Mouse (Mus musculus): ENCODE results near the gene Lpar5. TPM values are rescaled to one million over a fixed set of nuclear protein-coding genes. Genes with fewer than 3 reads are reported as not detected.
A peak's percentile ranks its signal among the peaks of the same experiment; 100 is the strongest.
"Not testable (repeated sequence)": the region's sequence is repeated elsewhere in the genome, so short reads cannot be mapped to it uniquely, and the experiment has no call there.

The Lpar5 gene
- 1 to 10 TPM in 3 of 4 experiments, under 1 TPM in 1; 0.23 to 3.9 (median 1.9) TPM for total RNA-seq (2022)

GRCm38 (mm10) chr6:125067571-125067995 lies at the start of gene Lpar5:
TSS of gene Lpar5 (plus strand) at chr6:125067920.
- DNase-seq (ENCODE audit: low spot score in 2 of 2): no peak

GRCm38 (mm10) chr6:125030532-125030931 lies 37.2 kb upstream of the Lpar5 start:
- DNase-seq (ENCODE audit: low spot score in 2 of 2): not testable (repeated sequence)

DNA sequence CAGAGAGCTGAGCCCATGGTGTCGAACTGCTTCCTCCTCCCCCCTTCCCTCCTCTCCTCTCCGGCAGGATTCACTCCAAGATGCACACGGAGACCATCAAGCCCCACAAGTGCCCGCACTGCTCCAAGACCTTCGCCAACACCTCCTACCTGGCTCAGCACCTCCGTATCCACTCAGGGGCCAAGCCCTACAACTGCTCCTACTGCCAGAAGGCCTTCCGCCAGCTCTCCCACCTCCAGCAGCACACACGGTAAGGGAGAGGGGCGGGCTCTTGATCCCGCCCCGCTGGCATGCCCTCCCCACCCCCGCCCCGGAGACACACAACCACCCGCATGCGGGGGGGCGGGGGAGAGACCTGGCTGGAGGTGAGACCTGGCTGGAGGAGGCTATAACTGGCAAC lies 36.1 kb upstream of the Lpar5 start:
- no peak for DNase-seq (ENCODE audit: low spot score in 2 of 2)

DNA sequence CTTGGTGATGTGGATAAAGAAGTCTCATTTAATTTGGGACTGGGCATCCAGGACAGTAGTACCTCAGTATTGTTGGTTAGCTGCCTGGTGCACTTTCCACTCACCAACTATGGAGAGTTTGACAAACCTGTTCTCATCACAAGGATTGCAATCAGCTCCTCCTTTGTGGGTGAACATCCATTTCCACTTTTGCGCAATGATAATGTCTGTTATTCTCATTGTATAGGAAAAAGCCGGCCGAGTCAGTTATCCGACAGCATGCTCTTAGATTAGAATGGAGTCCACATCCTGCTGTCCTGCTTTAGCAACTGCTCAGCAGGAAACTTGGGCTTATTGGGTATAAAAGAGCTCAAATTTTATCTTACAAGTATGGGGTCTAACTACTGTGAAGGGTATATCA lies 29.1 kb upstream of the Lpar5 start:
- DNase-seq (ENCODE audit: low spot score in 2 of 2): no peak

GRCm38 (mm10) chr6:125039131-125039530 lies 28.6 kb upstream of the Lpar5 start:
- no peak for DNase-seq (ENCODE audit: low spot score in 2 of 2)

DNA sequence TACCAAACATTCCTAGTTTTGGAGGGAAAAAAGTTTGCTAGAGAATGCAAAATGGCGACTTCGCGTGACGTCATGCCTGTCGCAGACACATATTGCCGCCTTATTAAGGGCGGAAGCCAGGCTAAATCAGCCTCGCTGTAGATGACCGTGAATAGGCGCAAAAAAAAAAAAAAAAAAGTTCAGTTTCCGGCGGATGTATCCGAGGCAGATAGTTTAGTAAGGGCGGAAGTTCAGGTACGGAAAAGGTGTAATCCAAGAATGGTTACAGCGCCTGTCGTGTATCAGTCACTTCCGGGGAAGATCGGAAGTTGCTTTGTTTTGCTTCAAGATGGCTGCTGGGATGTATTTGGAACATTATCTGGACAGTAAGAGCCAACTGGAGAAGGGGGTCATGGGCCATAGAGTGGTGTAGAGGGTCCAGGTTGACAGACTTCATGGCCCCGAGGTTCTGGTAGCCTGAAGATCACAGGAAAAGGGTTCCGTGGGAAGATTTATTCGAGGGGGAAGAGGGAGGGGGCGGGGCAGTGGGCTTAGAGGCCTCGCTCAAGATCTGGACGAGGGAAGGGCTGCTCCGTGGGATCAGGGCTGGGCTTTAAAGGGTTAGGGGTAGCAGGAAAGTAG lies 28.1 kb upstream of the Lpar5 start, which contains the start of gene Ing4:
Gene Ing4, plus strand, starts transcription at position 228 of the 621 bp plus-strand sequence.
- peak; percentile 92 for DNase-seq (ENCODE audit: low spot score in 2 of 2)

- no peak for DNase-seq (ENCODE audit: low spot score in 2 of 2)
Observed at GRCm38 (mm10) chr6:125040221-125040620, 27.5 kb upstream of the Lpar5 start.

DNA sequence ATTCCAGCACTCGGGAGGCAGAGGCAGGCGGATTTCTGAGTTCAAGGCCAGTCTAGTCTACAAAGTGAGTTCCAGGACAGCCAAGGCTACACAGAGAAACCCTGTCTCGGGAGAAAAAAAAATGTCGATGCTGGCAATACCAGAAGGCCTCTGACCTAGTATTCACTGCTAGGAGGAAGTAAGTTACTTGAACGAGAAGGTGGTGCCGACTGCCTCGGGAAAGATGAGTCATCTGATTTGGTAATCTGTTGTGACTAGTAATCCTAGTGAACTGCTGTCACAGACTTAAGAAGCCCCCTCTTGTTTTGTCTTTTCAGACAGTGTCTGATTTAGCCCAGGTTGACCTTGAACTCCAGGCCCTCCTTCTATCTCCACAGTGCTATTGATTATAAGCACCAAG lies 26.7 kb upstream of the Lpar5 start:
- DNase-seq (ENCODE audit: low spot score in 2 of 2): no peak

DNA sequence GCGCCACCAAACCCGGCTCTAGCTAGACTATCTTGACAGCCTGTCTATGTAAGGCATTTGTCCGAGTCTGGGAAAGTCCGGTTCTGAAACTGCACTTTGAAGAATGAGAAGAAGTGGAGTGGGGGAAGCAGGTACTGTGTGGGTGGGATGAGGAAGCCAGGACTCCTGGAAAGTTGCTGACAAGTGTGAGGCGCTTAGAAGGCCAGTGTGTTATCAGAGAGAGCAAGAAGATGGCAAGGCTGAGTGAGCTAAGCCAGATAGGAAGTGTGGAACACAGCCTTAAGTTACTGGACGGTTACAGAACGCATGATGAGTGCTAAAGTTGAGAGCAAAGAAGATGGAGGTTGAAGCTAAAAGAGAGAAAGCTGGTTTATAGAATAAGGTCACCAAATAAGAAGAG lies 25.6 kb upstream of the Lpar5 start:
- no peak for DNase-seq (ENCODE audit: low spot score in 2 of 2)

GRCm38 (mm10) chr6:125046691-125047090 lies 21.0 kb upstream of the Lpar5 start:
- peak; percentile 69 to 81 for DNase-seq (ENCODE audit: low spot score in 2 of 2)

DNA sequence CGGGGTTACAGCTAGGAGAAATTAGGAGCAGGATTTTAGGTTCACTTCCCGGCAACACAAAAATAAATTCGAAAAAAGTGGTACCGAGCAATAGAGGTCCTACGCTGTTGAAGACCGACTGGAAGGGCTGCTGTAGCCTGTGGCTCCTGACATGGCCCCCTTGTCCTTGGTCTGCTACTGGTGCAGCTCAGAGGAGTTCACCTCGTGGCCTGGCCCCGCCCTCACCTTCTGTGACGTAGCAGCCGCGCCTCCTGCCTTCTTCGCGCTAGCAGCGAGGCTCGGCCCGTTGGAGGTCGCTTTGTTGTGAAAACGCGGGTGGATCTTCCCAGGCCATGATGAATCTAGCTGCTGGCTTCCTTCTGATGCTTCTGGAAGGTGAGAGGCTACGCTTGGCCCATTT lies 18.0 kb upstream of the Lpar5 start, which contains the start of gene Acrbp:
Gene Acrbp, plus strand, starts transcription at position 12 of the 400 bp plus-strand sequence.
- no peak for DNase-seq (ENCODE audit: low spot score in 2 of 2)

DNA sequence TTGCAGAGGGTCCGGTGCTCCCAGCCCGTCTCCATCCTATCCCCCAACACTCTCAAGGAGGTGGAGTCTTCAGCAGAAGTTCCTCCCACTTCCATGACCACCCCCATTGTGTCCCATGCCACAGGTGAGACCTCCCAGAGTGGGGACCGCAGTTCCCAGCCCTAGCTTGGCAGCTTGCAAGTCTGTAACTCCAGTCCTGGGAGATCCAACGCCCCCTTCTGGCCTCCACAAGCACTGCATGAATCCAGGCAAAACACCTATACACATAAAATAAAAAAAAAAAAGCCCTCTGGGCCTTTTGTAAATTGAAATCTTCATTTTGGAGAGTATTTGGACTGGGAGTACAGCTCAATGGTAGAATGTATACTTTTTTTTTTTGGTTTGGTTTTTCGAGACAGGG lies 16.5 kb upstream of the Lpar5 start:
- no peak for DNase-seq (ENCODE audit: low spot score in 2 of 2)

DNA sequence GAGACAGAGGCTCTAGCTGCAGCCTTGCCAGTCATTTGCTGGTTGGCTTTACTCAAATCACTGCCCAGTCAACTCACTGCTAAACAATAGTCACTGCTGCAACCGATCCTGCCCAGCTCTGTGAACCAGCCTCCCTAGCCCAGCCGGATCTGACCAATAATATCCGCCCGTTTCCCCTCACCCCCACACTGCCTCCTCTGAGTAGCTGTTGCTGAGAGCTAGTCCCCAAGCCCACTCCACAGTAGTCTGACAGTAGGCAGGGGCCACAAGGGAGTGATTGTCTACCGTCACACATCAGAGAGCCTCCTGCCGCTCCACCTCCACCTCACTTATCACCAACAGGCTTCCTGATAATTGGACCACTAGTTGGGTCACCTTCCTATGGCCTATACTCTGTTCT lies 6.2 kb upstream of the Lpar5 start:
- no peak for DNase-seq (ENCODE audit: low spot score in 2 of 2)

DNA sequence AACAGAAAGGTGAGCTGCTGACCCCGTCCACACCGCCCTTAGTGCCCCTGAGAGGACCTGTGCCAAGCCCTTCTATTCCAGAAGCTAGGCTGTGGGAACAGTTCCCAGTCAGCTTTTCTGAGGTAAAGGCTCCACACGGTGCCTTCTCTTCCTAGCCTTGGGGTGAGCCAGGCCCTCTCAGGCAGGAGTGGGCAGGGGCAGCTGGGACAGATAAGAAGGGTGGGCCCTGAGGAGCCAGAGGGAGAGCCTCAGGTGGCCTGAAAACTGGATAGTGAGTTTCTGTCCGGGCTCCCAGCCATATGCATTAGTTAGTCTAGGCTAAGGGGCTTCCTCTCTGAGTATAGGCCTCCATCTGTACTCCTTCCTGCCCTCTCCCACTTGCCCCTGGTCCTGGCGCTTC lies 5.2 kb upstream of the Lpar5 start:
- no peak for DNase-seq (ENCODE audit: low spot score in 2 of 2)

GRCm38 (mm10) chr6:125063906-125064305 lies 3.8 kb upstream of the Lpar5 start:
- no peak for DNase-seq (ENCODE audit: low spot score in 2 of 2)

DNA sequence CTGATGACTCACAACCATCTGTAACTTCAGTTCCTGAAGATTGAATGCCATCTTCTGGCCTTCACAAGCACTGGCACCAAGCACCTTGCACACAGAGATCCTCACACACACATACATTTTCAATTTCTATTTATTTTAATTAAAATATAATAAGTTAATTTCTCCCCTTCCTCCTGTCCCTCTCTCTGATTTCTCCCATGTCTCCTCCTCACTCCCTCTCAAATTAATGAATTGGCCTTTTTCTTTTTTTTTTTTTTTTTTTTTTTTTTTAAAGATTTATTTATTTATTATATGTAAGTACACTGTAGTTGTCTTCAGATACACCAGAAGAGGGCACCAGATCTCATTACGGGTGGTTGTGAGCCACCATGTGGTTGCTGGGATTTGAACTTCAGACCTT lies 2.5 kb upstream of the Lpar5 start:
- not testable (repeated sequence) for DNase-seq (ENCODE audit: low spot score in 2 of 2)

- peak in 1 of 2 experiments; percentile 31 for DNase-seq (ENCODE audit: low spot score in 2 of 2)
Observed at GRCm38 (mm10) chr6:125071170-125071895, 3.6 kb downstream of the Lpar5 start.

GRCm38 (mm10) chr6:125071896-125072279 lies 4.2 kb downstream of the Lpar5 start:
- DNase-seq (ENCODE audit: low spot score in 2 of 2): peak in 1 of 2 experiments; percentile 66

GRCm38 (mm10) chr6:125073825-125074224 lies 6.1 kb downstream of the Lpar5 start:
- DNase-seq (ENCODE audit: low spot score in 2 of 2): no peak

DNA sequence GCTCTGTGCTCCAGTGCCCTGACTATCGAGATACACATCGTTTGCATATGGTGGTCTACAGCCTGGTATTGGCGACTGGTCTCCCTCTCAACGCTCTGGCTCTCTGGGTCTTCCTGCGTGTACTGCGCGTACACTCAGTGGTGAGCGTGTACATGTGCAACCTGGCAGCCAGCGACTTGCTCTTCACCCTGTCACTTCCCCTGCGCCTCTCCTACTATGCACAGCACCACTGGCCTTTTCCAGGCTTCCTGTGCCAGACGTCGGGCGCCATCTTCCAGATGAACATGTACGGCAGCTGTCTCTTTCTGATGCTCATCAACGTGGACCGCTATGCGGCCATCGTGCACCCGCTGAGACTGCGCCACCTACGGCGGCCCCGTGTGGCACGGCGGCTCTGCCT lies 13.7 kb downstream of the Lpar5 start:
- no peak for DNase-seq (ENCODE audit: low spot score in 2 of 2)

GRCm38 (mm10) chr6:125081797-125082560 lies 14.3 kb downstream of the Lpar5 start:
- DNase-seq (ENCODE audit: low spot score in 2 of 2): peak; percentile 79 to 80

DNA sequence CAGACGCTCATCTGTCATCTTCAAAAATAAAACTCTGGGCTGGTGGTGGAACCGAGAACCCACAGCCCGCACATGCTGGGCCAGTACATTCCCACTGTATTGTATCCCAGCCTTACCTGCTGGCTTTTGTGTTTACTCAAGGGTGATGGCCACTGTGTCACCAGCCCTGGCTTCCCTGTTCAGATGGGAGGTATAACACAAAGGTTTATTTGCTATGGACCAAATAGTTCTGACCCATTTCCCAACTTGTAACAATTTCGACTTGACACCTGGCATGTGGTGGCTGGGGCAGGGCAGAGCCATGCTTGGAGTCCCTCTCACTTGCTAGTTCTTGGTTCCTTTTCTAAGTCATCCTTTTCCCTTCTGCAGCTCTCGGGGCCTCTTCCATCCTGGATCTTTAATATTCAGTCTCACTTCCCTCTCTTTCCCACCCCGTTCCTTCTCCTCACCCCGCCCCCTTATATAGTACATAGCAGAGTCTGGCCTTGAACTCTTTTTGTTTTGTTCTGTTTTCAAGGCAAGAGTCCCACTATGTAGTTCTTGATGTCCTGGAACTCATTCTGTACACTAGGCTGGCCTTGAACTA lies 15.2 kb downstream of the Lpar5 start:
- no peak for DNase-seq (ENCODE audit: low spot score in 2 of 2)
